Mouse (Mus musculus): ENCODE results near the gene Pomp. TPM values are rescaled to one million over a fixed set of nuclear protein-coding genes. Genes with fewer than 3 reads are reported as not detected.

The Pomp gene
- polyA plus RNA-seq, 1 experiment from 2014 or later: 480 TPM

DNA sequence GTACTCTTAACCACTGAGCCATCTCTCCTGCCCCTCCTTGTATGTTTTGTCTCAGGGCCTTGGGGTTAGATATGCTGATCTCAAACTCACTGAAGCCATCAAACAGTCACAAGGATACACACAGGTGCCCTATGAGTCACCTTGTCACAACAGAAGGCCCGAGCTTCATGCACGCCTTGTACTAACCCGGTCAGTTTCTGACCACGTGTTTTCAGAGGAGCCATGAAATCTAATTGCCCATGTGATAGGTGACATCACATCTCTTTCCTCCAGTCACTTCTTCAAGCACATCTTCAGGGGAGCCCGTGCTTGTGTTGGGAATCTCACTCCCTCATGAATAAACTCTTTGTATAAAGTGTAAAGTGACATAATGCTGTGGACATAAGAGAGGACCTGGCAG is 64.4 kb downstream of the Pomp start:
- no peak for ATAC-seq (ENCODE audit: insufficient read depth, low FRiP score, low TSS enrichment)
- H3K9me3 ChIP-seq (ENCODE audit: control insufficient read depth, low read length): no peaks in the 10 kb centered on the region
- no peak overlapping the region for H3K4me2 ChIP-seq (ENCODE audit: low read depth)
- no peak for DNase-seq (ENCODE audit: low spot score)
- H3K9ac ChIP-seq (ENCODE audit: low read length): no peak overlapping the region
- WGBS: 81% methylated on average over 5 of the region's 5 CpGs
- H3K4me1 ChIP-seq (ENCODE audit: control insufficient read depth, insufficient read depth, low read length): no peaks in the 10 kb centered on the region
- no peaks in the 10 kb centered on the region for H3K27me3 ChIP-seq (ENCODE audit: control insufficient read depth, insufficient read depth, low read length)
- H3K36me3 ChIP-seq (ENCODE audit: control insufficient read depth, insufficient read depth, low read length): no peaks in the 10 kb centered on the region
- no peak overlapping the region for H3K4me3 ChIP-seq (ENCODE audit: low read depth, low read length)
- H3K27ac ChIP-seq (ENCODE audit: low read depth, low read length): no peak overlapping the region

Other genes starting within 250 kb of the Pomp start
- 13.1 and 13.9 TPM in 2 replicates for gene Flt1, start 134.4 kb upstream of the Pomp start, polyA plus RNA-seq (2014; fragmentation: Nextera tagmentation; extraction: Ambion mirVana)
- 3.0 and 4.0 TPM in 2 replicates for gene Slc46a3, start 34.4 kb downstream of the Pomp start, polyA plus RNA-seq (2014; fragmentation: Nextera tagmentation; extraction: Ambion mirVana)
- 25.2 and 27.5 TPM in 2 replicates for gene Mtus2, start 96.9 kb downstream of the Pomp start, polyA plus RNA-seq (2014; fragmentation: Nextera tagmentation; extraction: Ambion mirVana)

Data from neural tube, embryonic 11.5 days (tissue).